Mouse (Mus musculus): ENCODE measurements around the gene Prkag2.

Gene Prkag2
- long read RNA-seq, experiment 1, partial matches to known transcripts = 1 of 5 reads
- long read RNA-seq, experiment 1, other reads (novel, unspliced or antisense) = 2 of 5 reads
- long read RNA-seq, experiment 2, partial matches to known transcripts = 4 of 9 reads
- long read RNA-seq, experiment 2, other reads (novel, unspliced or antisense) = 4 of 9 reads

DNA sequence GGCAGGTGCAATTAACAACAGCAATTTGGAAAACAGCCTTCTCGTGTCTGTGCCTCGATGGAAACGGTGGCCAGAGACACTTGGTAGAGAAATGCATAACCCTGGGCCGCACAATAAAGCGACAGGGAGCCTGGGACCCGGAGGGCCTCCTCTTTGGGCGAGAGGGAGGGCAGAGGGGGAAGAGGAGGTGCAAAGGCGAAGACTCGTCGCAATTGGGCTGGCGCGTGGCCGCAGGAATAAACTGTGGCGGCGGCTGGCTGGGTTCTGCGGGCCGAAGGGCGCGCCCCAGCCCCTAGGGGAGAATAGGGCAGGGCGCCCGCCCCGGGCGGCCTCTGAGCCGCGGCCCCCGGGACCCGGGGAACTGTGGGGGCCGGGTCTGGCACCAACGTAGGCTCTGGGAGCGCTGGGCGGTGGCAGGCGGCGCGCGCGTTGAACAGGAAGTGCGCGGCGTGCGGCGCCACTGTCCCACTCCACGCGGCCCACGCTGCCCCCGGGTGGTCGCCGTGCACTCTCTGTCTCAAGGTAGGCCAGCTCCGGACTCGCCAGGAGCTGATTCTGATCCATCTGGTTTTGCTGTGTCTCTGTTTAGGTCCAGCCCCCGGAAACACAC is at the start of gene Prkag2:
Gene Prkag2 (minus strand): TSS at position 127 of the 610 bp plus-strand sequence.
- intact Hi-C loops (cut with DNase I) = no loop called here

DNA sequence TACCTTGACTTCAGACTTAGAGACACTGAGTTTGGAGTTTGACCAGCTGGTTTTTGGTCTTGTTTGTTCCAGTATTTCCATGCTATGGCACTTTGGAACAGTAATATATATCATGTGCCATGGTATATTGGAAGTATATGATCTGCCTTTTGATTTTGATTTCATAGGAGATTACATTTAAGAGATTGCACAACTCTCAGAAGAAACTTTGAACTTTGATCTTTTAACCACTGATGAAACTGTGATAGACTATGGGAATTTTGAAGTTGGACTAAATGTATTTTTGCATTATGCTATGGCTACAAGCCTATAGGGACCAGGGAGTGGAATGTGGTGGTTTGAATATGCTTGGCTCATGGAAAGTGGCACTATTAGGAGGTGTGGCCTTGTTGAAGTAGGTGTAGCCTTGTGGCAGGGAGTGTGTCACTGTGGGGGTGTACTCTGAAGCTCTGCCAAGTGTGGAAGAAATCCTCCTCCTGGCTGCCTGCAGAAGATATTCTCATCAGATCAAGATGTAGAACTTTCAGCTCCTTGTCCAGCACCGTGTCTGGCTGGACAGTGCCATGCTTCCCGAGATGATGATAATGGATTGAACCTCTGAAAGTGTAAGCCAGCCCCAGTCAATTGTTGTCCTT is 49.0 kb upstream of the Prkag2 start:
- intact Hi-C loops (cut with DNase I) = no loop called here

DNA sequence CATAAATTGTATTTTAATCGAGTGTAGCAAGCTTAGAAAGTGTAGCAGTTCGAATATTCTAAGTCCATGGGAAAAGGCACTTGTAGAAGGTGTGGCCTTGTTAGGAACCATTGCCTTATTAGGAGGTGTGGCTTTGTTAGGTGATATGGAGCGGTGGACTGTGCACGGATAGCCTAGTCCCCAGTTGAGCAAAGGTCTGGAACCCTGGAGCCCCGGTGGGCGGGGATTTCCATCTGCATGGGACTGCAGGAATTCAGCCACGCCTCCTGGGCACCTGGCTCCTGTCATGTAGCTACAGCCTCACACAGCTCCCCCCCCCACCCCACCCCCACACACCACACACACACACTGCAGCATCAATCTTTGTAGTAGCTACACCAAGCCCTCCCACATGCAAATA is 46.3 kb upstream of the Prkag2 start:
- intact Hi-C loops (cut with DNase I) = no loop called here

DNA sequence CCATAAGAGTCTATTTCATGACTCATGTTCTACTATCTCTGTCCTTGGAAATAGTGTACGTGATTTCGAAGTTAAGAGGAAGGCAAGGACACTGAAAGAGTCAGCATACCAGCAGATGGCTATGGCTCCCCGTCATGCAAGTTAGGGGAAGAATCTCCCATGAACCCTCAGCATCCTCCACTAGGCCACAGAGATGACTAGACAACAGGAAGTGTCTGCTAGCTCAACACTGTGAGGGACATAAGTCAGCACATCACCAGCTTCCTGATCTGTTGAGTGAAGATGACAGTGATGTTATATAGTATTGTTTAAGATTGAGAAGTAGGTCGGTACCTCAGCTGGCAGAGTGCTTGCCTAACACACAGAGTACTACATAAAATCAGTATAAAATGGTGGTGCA is 27.4 kb upstream of the Prkag2 start:
- intact Hi-C loops (cut with DNase I) = no loop called here

DNA sequence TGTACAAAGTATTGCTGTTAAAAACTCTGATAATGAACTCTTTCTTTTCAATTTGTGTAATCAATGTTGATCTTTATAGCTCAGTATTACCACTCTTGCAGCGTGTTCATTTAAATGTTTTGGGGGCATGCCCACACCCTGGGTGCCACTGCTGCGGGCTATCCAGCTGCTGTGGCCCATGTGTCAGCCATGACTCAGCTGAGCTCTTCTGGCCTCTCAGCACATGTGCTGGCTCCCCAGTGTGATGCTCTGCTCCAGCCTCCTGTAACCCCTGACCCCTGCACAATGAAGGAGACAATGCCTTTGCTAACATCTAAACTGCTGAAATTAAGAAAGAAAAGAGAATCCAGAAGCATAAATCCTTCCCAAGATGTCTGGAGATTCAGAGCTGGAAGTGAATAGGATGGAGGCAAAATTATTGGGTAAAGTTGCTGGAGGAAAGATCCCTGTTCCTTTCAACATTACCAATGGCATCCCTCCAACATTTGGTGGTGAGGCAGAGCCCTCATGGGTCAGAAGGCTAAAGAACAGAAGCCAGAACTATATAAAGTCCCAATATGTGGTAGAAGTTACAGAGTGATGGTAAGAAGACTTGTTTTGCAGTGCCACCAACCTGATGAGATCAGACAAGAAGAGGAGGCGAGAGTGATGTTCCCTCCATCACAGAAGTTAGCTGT is 25.6 kb upstream of the Prkag2 start:
- intact Hi-C loops (cut with DNase I) = no loop called here

DNA sequence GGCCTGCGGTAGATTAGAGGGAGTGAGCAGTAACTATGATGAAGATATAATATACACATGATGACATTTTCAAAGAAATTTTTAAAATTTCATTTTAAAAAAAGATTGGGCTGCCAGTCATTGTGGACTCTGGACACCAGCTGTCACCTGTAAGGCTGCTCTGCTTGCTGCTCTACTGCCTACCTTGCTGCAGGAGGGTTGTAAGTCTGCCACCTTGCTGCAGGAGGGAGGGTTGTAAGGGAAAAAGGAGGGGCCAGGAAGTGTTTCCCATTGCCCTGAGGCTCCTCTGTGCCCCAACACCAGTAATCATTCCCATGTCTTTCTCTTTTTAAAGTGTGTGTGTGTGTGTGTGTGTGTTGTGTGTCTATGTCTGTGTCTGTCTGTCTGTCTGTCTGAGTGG is 22.1 kb upstream of the Prkag2 start:
- intact Hi-C loops (cut with DNase I) = no loop called here

DNA sequence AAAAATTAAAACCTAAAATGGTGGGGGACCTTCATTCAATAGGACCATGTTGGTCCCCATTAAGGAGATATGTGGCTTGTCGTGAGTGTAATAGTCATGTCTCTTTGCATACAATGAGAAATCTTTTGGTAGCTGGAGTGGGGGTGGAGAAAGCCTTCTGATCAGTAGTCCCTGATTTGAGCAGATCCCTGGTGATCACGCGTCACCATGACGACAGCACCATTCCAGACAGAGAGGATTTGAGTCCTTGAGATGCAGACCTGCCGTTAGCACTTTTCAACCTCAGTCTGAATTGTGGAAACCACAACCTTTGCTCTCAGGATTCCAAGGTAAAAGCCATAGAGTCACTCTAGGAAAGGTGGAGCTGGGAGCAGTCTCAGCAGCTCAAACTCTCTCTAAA is 18.7 kb upstream of the Prkag2 start:
- intact Hi-C loops (cut with DNase I) = no loop called here

DNA sequence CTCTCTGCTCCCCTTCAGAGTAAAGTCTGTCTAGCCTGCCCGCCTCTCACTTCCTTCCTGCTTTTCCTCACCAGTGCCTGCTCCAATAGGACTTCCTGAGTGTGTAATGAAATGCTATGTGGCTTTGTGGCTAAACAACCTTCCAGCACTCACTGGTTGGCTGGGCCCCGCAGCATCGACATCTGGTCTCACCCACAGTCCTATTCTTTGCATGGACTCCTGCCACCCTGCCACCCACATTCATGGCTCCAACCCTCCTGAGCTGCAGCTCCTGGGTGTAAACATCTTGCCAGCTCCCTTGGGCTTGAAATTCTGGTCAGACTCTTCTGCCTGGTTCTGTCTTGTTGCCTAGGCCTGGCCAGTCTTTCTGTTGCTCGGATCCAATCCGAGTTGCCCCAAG is 15.6 kb upstream of the Prkag2 start:
- intact Hi-C loops (cut with DNase I) = no loop called here

DNA sequence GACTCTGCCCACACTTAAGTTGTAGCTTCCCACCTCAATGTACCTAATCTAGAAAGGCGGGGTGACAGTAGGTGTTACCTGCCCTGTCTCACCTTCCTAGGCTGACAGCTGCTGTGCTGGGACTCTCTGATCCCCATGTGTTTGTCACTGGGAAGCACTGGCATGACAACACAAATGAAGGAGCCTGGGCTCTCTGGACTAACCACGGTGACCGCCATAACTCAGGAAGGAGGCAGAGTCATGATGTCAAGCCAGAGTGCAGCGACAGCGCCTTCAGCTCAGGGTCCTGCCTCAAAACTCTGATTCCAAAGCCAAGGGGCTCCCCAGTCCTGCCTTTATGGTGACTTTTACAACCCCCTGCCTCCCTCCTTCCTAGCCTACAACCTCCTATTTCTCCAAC is 14.8 kb upstream of the Prkag2 start:
- intact Hi-C loops (cut with DNase I) = no loop called here

DNA sequence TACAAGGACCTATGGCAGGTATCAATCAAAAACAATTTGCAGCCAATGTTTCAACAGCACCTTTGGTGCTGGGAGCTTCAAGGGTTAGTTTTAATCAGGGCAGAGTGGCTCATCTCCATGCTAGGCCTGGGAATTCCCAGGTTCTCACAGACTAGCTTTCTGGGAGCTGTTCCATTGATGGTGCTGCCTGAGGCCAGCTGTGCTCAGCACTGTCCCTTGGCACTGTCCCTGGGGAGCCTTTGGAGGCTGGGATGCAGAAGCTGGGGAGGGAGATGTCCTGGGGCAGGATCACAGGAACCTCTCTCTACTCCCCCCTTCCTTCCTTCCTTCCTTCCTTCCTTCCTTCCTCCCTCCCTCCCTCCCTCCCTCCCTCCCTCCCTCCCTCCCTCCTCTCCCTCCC is 13.7 kb upstream of the Prkag2 start:
- intact Hi-C loops (cut with DNase I) = no loop called here

DNA sequence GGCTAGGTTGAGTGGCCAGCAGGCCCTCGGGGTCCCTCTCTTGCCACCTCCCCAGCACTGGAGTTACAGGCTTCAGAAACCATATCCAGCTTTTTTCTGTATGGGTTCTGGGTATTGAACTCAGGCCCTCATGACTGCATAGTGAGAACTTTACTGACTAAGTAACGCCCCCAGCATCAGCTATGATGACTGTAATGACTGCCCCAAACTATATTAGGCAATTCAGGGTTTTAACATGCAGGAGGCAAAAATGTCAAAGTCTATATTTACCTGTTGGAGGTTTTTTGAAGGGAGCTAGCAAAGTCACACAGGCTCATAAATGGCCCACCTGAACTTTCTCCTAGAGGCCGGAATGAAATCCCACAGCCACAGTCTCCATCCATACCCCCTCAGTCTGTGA is 9.9 kb upstream of the Prkag2 start:
- intact Hi-C loops (cut with DNase I) = no loop called here

DNA sequence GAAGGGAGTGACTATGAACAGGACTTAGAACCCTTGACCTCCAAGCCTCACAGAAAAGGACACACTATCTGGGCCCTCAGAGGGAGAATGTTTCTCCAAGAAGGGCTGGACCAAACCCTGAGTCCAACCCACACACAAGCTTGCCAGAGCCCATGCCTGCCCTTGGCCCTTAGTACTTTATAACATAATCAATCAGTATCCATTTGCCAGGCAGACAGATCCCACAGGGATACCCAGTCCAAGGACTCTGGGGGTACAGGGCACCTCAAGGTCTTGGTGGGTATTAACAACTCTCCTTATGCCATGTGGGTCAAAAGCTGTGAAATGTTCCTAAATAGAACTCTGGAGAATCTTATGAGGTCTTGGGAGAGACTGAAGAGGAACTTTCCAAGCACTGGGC is 5.3 kb upstream of the Prkag2 start:
- intact Hi-C loops (cut with DNase I) = no loop called here

DNA sequence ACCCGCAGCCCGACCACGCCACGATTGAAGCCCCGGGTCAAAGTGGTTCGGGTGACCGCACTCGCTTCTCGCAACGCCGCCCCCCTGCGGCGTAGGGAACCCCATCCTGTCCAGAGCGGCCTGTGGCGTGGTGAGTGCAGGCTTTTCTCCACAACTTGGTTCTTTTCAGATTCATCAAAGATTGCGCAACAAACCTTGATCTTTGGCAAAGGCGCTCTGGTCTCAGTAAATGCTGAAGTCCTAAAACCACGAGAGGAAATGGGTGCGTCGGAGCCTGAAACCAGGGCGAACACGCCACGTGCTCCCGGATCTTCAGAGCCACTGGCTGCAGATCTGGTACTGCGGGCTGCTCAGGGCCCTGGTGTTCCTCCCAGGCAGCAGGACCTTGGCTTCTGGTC is 683 bp upstream of the Prkag2 start:
- intact Hi-C loops (cut with DNase I) = no loop called here

DNA sequence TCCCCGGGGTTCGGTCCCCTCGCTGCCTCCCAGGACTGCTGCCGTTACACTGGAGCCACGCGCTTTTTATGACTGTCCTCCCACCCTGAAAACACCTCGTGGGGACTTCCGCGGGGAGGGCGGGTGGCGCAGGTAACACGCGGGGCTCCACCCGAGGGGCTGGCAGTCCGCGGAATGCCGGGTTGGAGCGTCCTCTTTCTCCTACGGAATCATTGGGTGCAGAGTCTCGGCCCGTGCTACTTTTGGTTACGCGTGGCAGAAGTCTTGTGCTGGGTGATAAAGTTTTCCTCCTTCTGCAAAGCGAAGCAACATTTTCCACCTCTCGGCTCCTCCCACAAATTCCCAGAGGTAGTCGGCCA is 306 bp downstream of the Prkag2 start:
- intact Hi-C loops (cut with DNase I) = no loop called here

DNA sequence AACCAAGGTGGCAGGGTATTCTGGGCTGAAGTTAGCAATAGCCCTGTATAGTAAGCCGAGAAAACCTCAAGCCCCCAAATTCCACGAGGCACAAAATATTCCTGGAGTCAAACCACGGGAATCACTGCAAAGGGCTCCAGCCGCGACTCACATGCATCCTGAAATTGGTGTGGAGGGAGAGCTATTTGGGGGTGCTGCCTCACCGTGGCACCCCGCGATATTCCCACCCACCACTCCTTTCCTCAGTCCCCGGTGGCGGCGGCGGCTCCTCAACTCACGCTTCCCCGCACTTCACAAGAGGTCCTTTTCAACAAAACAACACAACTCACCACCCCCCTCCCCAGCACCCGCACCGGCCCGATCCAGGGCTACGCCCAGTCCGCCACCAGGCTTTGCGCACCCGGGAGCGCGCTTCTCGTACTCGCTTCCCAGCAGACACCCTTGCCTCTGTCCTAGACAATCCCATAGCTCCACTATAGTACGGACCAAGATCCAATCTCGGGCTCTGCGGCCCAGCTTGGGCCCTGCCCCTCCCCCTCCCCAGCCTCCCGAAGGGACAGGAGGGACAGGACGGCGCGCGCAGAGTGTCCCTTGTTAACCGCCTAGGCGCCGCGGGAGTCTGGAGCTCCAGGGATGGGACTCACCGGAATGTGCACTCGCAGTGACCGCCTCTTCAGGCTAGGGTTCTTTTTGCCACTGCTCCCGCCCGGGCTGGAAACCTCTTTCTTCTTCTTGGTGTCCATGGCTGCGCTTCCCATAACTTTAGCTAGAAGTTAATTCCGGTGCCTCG is 880 bp downstream of the Prkag2 start:
- intact Hi-C loops (cut with DNase I) = no loop called here

DNA sequence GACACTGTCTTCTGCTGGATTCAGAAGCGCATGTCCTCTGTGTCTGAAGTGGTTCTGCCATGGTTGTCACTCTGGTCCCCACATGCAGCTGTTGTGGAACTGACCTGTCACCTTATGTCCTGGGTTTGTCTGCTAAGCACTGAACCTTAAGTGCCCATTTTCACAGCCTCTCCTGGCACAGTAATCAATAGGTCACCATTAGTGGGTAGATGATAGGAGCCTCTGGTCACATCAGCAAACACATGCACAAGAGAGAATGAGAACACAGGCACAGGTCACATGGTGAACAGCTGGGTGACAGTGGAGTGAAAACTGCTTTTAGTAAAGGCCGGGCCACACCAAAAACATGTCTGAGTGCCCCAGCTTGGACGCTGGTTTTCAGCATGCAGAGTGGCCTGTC is 2.6 kb downstream of the Prkag2 start:
- intact Hi-C loops (cut with DNase I) = no loop called here

DNA sequence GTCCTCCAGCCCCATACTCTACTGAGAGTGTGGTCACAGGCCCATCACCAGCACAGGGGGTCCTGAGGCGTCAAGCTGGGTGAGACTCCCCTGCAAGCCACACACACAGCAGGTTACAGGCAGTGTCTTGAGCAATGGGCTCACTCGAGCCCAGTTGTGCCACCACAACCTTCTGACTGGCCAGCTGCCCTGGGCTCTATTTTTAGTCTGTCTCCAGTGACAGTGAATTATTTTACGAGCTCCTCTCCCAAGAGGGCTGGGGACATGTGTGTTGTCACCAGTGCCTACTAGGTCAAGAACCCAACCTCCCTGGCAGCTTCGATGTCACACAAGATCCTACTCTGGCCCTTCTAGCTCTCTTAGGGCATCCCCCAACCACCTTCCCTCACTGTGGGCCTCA is 4.0 kb downstream of the Prkag2 start:
- intact Hi-C loops (cut with DNase I) = no loop called here

DNA sequence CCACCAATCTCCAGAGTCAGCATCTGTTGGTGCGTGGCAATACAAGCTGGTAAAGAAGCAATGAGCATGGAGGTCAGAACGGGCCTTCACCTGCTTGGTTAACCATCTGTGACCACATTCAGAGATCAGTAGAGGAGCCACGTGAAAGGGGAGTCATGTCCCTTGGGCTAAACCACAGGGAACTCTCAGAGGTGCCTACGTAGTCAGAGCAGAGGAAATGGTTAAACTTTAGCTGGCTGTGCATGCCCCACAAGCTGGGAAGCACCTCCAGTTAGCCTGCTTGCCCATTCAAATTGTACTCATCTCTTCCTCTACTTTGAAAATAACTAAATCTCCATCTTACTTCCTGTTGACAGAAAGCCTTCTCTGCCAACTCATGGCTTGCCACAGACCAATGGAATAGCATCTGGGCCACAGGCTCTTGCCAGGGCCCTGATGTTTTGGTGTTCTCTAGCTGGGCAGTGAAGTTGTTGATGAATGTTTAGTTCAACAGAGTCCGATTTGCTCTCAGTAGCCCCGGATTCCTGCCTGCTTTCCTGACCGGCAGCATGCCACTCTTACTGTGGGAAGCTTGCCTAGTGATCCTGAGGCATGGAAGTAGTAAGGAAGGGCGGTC is 7.7 kb downstream of the Prkag2 start:
- intact Hi-C loops (cut with DNase I) = no loop called here

DNA sequence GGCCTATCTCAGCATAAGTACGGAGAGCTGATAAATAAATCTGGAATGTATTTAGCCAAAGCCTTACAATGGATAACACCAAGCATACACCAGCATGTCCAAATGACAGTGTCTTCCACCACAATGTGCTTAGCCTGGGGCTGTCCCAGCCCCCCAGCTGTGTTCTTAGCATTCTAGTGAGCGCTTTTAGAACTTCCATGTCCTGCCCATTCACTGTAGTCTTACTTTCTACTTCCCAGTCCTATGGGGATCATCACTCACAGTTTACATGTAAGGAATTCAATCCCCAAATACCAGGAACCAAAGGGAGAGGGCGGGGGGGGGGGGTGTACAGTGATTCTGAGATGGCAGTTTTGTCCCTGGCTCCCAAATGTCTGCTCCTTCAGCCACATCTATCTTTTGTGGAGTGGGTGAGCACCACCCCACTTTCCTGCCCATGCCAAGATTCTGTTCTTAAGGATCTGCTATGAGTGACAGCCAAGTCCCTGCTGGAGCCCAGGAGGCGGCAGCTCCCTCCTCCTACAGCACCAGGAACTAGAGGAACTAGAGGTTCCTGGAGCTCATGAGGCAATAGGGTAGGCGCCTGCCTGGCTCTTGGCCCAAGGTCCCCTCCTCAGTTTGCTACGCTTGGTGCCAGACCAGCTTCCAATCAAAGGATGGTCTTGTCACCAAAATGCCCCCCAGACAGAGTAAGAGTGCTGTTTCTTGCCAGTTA is 11.0 kb downstream of the Prkag2 start:
- intact Hi-C loops (cut with DNase I) = no loop called here

DNA sequence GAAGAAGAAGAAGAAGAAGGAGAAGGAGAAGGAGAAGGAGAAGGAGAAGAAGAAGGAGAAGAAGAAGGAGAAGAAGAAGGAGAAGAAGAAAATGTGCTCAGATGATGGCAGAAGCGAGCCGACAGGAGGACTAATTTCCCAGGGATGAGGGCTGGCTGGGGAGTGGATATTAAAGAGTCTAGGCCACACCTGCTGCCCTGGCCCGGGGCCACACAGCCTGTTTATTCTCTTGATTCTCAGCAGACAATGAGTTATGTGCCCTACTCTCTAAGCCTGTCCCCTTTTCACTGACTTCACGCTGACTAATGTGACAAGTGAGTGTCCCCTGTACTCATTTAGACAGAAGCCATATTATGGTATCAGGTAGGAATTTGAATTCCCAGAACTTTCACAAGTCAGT is 11.8 kb downstream of the Prkag2 start:
- intact Hi-C loops (cut with DNase I) = no loop called here

DNA sequence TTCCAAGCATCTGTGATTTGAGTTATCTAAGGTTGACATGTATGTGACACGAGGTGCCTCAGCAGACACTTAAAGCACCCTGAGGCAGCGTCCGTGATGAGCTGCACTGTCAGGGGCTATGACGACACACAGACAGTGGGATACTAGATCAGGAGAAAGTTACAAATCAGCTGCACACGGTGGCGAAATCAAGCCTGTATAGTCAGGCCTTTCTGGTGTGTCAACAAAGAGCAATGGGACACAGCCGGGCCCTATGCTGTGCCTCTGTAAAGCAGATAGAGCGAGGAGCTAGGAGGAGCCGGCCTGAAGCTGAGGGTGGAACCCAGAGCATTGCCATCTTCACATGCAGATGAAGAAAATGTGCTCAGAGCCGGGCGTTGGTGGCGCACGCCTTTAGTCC is 12.3 kb downstream of the Prkag2 start:
- intact Hi-C loops (cut with DNase I) = no loop called here
